Mouse (Mus musculus): Measurements from ENCODE around the gene Acacb.

The Acacb gene

GRCm38 (mm10) chr5:114175596-114176171, 29.3 kb downstream of the Acacb start:
- peak; percentile 63 to 69 for DNase-seq (ENCODE audit: low spot score in 2 of 2)

GRCm38 (mm10) chr5:114176548-114177400, 30.4 kb downstream of the Acacb start:
- DNase-seq (ENCODE audit: low spot score in 2 of 2), result no peak

GRCm38 (mm10) chr5:114177966-114178719, 31.8 kb downstream of the Acacb start:
- no peak for DNase-seq (ENCODE audit: low spot score in 2 of 2)

GRCm38 (mm10) chr5:114179541-114179940, 33.2 kb downstream of the Acacb start:
- no peak for DNase-seq (ENCODE audit: low spot score in 2 of 2)

GRCm38 (mm10) chr5:114183493-114183892, 37.2 kb downstream of the Acacb start:
- DNase-seq (ENCODE audit: low spot score in 2 of 2), result no peak

GRCm38 (mm10) chr5:114187108-114187507, 40.8 kb downstream of the Acacb start:
- no peak for DNase-seq (ENCODE audit: low spot score in 2 of 2)

- DNase-seq (ENCODE audit: low spot score in 2 of 2), result no peak
Measured at GRCm38 (mm10) chr5:114188900-114189464, 42.6 kb downstream of the Acacb start.

GRCm38 (mm10) chr5:114194161-114194560, 47.8 kb downstream of the Acacb start:
- DNase-seq (ENCODE audit: low spot score in 2 of 2), result no peak

GRCm38 (mm10) chr5:114199116-114199777, 52.9 kb downstream of the Acacb start:
- no peak for DNase-seq (ENCODE audit: low spot score in 2 of 2)

- DNase-seq (ENCODE audit: low spot score in 2 of 2), result no peak
Measured at GRCm38 (mm10) chr5:114206158-114206557, 59.8 kb downstream of the Acacb start.

GRCm38 (mm10) chr5:114213183-114213582, 66.8 kb downstream of the Acacb start:
- DNase-seq (ENCODE audit: low spot score in 2 of 2), result no peak

- DNase-seq (ENCODE audit: low spot score in 2 of 2), result no peak
Measured at GRCm38 (mm10) chr5:114218771-114219170, 72.4 kb downstream of the Acacb start.

GRCm38 (mm10) chr5:114226051-114226450, 79.7 kb downstream of the Acacb start:
- no peak for DNase-seq (ENCODE audit: low spot score in 2 of 2)

- DNase-seq (ENCODE audit: low spot score in 2 of 2), result no peak
Measured at GRCm38 (mm10) chr5:114228901-114229300, 82.6 kb downstream of the Acacb start.

GRCm38 (mm10) chr5:114238924-114239323, 92.6 kb downstream of the Acacb start:
- DNase-seq (ENCODE audit: low spot score in 2 of 2), result no peak

GRCm38 (mm10) chr5:114239737-114240136, 93.4 kb downstream of the Acacb start:
- DNase-seq (ENCODE audit: low spot score in 2 of 2), result no peak

- no peak for DNase-seq (ENCODE audit: low spot score in 2 of 2)
Measured at GRCm38 (mm10) chr5:114246465-114246864, 100.1 kb downstream of the Acacb start.

- peak; percentile 25 to 64 for DNase-seq (ENCODE audit: low spot score in 2 of 2)
Measured at GRCm38 (mm10) chr5:114248174-114248589, 101.8 kb downstream of the Acacb start.

GRCm38 (mm10) chr5:114259495-114259894, 113.2 kb downstream of the Acacb start:
- no peak for DNase-seq (ENCODE audit: low spot score in 2 of 2)

- no peak for DNase-seq (ENCODE audit: low spot score in 2 of 2)
Measured at GRCm38 (mm10) chr5:114261494-114261893, 115.2 kb downstream of the Acacb start.

GRCm38 (mm10) chr5:114264030-114264459, 117.7 kb downstream of the Acacb start:
- DNase-seq (ENCODE audit: low spot score in 2 of 2), result no peak

- DNase-seq (ENCODE audit: low spot score in 2 of 2), result no peak
Measured at GRCm38 (mm10) chr5:114264791-114265190, 118.5 kb downstream of the Acacb start.
